Mouse (Mus musculus) embryonic stem cell, embryonic (primary cell): Measurements from ENCODE around the gene Lrrc2.

Experiments used
- CTCF ChIA-PET, 4 experiments: fragments of 300-600 bp in 2 of 4; fragments of 350-600 bp in 2 of 4; sonication (Branson Sonifier 250); formaldehyde crosslinking; loops; one replicate each; lab custom pipeline; 2022; ENCODE audit warnings: inconsistent platforms in 2 of 4; lab: Charles Lee
- POLR2A ChIA-PET, 4 experiments: fragments of 300-600 bp in 2 of 4; fragments of 350-600 bp in 2 of 4; sonication (Branson Sonifier 250); formaldehyde crosslinking; loops; one replicate each; lab custom pipeline; 2022; ENCODE audit warnings: antibody characterized with exemption in 4 of 4, inconsistent platforms in 1 of 4; lab: Charles Lee

The Lrrc2 gene

DNA sequence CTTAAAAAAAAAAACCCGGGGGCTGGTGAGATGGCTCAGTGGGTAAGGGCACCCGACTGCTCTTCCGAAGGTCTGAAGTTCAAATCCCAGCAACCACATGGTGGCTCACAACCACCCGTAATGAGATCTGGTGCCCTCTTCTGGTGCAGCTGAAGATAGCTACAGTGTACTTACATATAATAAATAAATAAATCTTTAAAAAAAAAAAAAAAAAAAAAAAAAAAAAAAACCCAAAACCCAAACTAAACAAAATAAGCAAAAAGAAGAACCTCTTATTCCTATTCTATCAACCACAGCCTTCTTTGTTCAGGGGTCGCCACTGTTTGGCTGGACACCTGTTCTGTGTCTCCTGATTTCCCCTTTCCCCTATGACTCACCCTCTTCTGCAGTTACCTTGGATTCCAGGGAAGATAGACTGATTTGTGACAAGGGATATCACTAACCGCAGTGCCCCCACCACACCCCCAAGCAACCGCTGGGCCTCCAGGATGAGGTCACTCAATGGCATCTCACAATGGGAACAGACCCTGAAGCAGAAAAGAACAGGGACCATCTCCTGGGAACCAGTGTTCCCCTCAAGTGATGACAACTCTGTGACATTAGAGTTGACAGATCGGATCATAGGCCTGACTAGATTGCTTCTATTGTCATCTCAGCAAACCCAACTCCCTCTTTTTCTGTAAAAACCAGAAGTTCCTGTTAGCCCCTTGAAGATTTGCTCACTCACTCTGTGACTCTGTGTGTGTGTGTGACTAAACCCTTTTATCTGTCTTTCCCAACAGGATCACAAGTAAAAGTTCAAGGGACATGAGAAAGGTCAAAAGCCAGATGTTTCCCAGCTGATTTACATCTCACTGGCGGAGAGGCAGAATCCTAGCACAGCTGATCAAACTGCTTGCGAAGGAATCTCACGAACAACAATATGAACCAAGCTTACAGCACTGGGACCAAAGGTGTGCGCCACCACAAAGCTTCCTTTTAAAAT lies 13.5 kb upstream of the Lrrc2 start:
- POLR2A ChIA-PET, result interaction anchor here (0.6 to 19.7 kb wide), 26 partner anchors 8 to 588 kb away, joined by 3 to 497 read pairs (median 6); partner anchors contain the start of genes Lrrc2 (in 2 of the 4), Tdgf1 (in 2 of the 4), Als2cl (in 1 of the 4) and Tmie (in 1 of the 4)
- CTCF ChIA-PET, result interaction anchor here (0.6 to 2.6 kb wide), 17 partner anchors 10 to 293 kb away, joined by 3 to 12 read pairs (median 4); no protein-coding TSS in a partner anchor

GRCm38 (mm10) chr9:110944265-110944664 lies 7.1 kb upstream of the Lrrc2 start:
- ChIA-PET POLR2A (interaction anchor here (0.7 to 19.7 kb wide), 18 partner anchors 9 to 327 kb away, joined by 3 to 497 read pairs (median 4); partner anchors contain the start of genes Lrrc2 (in 2 of the 4), Epm2aip1 (in 1 of the 4) and Mlh1 (in 1 of the 4)), CTCF (interaction anchor here (0.6 to 7.5 kb wide), 16 partner anchors 10 to 163 kb away, joined by 3 to 49 read pairs (median 5); no protein-coding TSS in a partner anchor)

- ChIA-PET POLR2A (interaction anchor here (0.7 to 19.7 kb wide), 30 partner anchors 7 to 814 kb away, joined by 3 to 497 read pairs (median 7); partner anchors contain the start of genes Lrrc2 (in 2 of the 4), Als2cl (in 1 of the 4), Epm2aip1 (in 1 of the 4) and Mlh1 (in 1 of the 4)), CTCF (interaction anchor here in 3 of 4 experiments (0.6 to 7.5 kb wide), 7 partner anchors 9 to 164 kb away, joined by 3 to 49 read pairs (median 10); no protein-coding TSS in a partner anchor)
Observed at GRCm38 (mm10) chr9:110945343-110945742, 6.0 kb upstream of the Lrrc2 start.

- ChIA-PET POLR2A (interaction anchor here (0.5 to 19.7 kb wide), 43 partner anchors 8 to 815 kb away, joined by 3 to 497 read pairs (median 6); partner anchors contain the start of genes Lrrc2 (in 2 of the 4), Als2cl (in 1 of the 4), Epm2aip1 (in 1 of the 4) and Fam240a (in 1 of the 4)), CTCF (interaction anchor here in 2 of 4 experiments (1.0 to 7.5 kb wide), 5 partner anchors 8 to 51 kb away, joined by 3 to 49 read pairs (median 6); no protein-coding TSS in a partner anchor)
Observed at GRCm38 (mm10) chr9:110945926-110946325, 5.4 kb upstream of the Lrrc2 start, which contains the start of gene Tdgf1. TSS of gene Tdgf1 (minus strand) at chr9:110946158.

DNA sequence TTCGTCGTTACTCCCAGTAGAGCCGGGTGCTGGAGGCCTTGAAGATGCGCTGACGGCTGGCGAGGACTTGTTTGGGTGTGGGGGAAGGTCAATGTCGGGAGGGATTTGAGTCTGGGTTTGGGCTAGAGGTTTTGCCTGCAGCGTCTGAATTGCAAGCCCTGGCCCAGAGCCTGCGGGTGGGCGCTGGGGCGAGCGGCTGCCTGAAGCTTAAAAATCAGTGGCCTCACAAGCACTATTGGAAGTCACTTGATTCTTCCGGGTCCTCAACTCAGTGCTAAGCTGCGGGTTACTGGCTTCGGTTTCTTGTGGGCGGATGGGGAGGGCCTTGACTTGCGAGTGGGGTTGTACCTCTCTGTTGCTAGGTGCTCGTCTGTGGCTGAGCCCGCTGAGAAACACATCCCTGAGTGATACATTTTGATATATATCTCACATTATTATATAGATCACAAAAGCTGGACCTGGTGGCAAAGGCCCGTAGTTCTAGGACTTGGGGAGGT lies 4.7 kb upstream of the Lrrc2 start:
- ChIA-PET CTCF (interaction anchor here in 3 of 4 experiments (1.0 to 7.5 kb wide), 10 partner anchors 8 to 301 kb away, joined by 3 to 49 read pairs (median 5); no protein-coding TSS in a partner anchor), POLR2A (interaction anchor here (0.5 to 19.7 kb wide), 67 partner anchors 8 to 1074 kb away, joined by 3 to 497 read pairs (median 6); partner anchors contain the start of genes Epm2aip1 (in 2 of the 4), Lrrc2 (in 2 of the 4), Mlh1 (in 2 of the 4) and Als2cl (in 1 of the 4))

DNA sequence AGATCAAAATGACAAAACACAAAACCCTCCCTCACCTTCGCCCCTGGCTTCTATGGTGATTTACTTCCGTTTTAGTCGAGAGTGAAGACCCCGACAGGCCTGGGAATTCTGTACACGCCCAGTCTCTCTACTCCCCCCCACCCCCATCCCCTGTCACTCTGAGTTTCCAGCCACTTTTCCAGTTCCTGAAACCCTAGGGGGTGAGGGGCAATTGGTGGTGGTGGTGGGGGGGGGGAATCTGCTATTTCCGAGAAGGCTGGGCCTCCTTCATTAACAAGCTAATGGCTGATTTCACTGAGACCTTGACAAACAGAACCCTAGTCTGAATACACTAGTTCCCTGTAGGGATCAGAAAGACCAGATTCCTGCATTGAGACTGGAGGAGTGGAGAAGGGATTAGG lies 4.1 kb upstream of the Lrrc2 start:
- CTCF ChIA-PET, result interaction anchor here (1.0 to 7.5 kb wide), 10 partner anchors 8 to 343 kb away, joined by 3 to 49 read pairs (median 4); no protein-coding TSS in a partner anchor
- POLR2A ChIA-PET, result interaction anchor here (0.7 to 19.7 kb wide), 69 partner anchors 8 to 1075 kb away, joined by 3 to 497 read pairs (median 6); partner anchors contain the start of genes Als2cl (in 3 of the 4), Epm2aip1 (in 3 of the 4), Mlh1 (in 3 of the 4) and Tmie (in 3 of the 4)

DNA sequence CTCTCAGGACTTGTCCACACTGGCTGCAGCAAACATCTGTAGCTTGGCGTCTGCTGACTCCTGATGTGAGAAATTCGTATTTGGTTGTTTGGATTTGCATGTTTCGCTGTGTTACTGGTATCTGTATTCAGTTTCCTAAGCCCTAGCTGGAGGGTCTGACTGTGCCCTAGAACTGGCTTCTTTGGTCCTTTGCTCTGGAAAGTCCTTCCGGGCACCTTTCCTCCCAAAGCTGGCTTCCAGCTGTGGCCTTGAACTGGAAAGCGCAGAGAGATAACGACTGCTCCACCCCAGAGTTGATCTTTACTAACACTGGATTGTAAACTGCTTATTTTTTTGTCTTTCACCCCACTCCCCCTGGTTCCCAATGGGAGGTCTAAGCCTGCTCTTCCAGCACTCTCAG lies 3.4 kb upstream of the Lrrc2 start:
- POLR2A ChIA-PET, result interaction anchor here (0.5 to 19.7 kb wide), 58 partner anchors 8 to 1075 kb away, joined by 3 to 497 read pairs (median 6); partner anchors contain the start of genes Als2cl (in 3 of the 4), Epm2aip1 (in 3 of the 4), Mlh1 (in 3 of the 4) and Tmie (in 3 of the 4)
- CTCF ChIA-PET, result interaction anchor here (1.0 to 7.5 kb wide), 11 partner anchors 9 to 343 kb away, joined by 3 to 49 read pairs (median 4); no protein-coding TSS in a partner anchor

DNA sequence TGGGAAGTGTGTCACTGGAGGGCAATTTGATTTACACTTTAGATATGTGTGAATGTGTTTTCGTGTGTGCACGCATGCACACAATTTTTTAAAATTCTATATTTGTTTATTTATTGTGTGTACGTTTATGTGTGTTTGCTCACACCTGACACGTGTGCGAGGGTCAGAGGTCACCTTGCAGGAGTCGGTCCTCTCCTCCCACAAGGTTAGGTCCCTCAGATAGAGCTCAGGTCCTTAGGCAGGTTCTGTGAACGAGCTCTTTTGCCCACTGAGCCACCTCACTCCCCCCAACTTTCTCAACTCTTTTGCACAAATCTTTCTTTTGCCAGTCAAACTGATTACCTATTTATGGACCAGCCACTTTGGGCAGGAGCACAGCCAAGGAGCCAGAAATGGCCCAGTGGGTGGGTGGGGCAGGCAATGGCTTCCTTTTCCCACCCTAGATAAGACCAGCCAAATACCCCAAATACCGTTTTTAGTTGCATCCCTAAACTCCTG lies 2.5 kb upstream of the Lrrc2 start:
- ChIA-PET CTCF (interaction anchor here in 2 of 4 experiments (1.0 to 7.5 kb wide), 4 partner anchors 10 to 49 kb away, joined by 4 to 49 read pairs (median 13); no protein-coding TSS in a partner anchor), POLR2A (interaction anchor here in 3 of 4 experiments (0.8 to 21.7 kb wide), 15 partner anchors 1 to 69 kb away, joined by 3 to 497 read pairs (median 11); partner anchors contain the start of genes Lrrc2 (in 2 of the 3), Als2cl (in 1 of the 3), Tdgf1 (in 1 of the 3) and Tmie (in 1 of the 3))

GRCm38 (mm10) chr9:110950109-110950508 lies 1.2 kb upstream of the Lrrc2 start:
- POLR2A ChIA-PET, result interaction anchor here in 3 of 4 experiments (0.8 to 21.7 kb wide), 8 partner anchors 3 to 123 kb away, joined by 3 to 497 read pairs (median 226); partner anchors contain the start of genes Lrrc2 (in 2 of the 3) and Tdgf1 (in 2 of the 3)
- CTCF ChIA-PET, result interaction anchor here in 1 of 4 experiments (1.5 kb wide), 1 partner anchor 27 kb away, joined by 6 read pairs; no protein-coding TSS in a partner anchor

GRCm38 (mm10) chr9:110951866-110952265 lies 521 bp downstream of the Lrrc2 start:
- ChIA-PET CTCF (interaction anchor here in 2 of 4 experiments (0.6 to 1.2 kb wide), 5 partner anchors 13 to 197 kb away, joined by 3 to 4 read pairs (median 3); no protein-coding TSS in a partner anchor), POLR2A (interaction anchor here in 3 of 4 experiments (0.6 to 21.7 kb wide), 22 partner anchors 4 to 1081 kb away, joined by 3 to 497 read pairs (median 4); partner anchors contain the start of genes Lrrc2 (in 2 of the 3), Tdgf1 (in 2 of the 3), Als2cl (in 1 of the 3) and Epm2aip1 (in 1 of the 3))

DNA sequence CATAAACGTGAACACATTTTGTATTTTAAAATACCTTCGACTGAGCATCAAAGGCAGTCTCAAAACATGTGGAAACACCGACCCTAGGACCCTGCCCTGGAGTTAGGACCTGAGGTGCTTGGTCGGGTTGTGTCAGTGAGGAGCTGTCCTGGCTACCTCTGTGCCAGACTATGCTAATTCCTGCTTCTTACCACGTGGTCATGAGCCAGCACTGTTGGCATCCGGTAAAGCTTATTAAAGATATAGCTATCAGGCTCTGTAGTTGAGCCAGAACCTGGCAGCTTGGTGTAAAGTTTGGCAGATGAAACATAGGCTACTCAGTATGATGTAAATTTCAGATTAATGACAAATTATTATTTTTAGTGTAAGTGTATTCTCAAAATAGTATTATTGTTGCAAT lies 1.1 kb downstream of the Lrrc2 start:
- ChIA-PET CTCF (interaction anchor here in 2 of 4 experiments (0.6 to 1.0 kb wide), 4 partner anchors 13 to 198 kb away, joined by 3 read pairs; no protein-coding TSS in a partner anchor), POLR2A (interaction anchor here in 3 of 4 experiments (0.6 to 21.7 kb wide), 17 partner anchors 5 to 1081 kb away, joined by 3 to 497 read pairs (median 5); partner anchors contain the start of genes Lrrc2 (in 2 of the 3), Tdgf1 (in 2 of the 3) and Rtp3 (in 1 of the 3))

DNA sequence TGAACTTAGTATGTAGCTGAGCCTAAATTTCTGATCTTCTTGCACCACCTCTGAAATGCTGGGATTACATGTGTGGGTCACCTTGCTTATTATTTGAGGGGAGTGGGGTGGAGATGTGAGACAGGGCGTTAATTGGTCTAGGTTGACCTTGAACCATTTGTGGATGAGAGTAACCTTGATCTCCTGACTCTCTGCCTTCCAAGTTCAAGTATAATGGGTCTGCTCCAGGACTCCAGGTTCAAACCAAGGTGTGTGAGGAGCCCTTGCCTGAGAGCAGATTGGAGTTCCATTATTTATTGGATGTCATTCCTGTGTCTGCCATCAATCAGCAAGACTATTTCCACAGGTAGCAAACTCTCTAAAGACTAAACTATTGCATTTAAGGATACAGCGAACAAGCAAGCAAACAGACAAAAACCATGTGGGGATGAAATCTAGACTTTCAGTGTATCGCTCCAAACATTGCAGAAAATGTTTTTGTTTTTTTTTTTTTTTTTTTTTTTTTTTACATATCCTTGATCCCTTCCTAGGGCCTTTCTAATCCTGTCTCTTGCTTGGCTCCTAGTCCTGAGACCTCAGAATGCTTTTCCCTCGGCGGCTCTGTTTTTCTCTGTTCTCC lies 1.7 kb downstream of the Lrrc2 start:
- CTCF ChIA-PET, result interaction anchor here (0.6 to 2.7 kb wide), 12 partner anchors 9 to 73 kb away, joined by 3 to 28 read pairs (median 6); partner anchors contain the start of gene Tmie (in 1 of the 4)
- POLR2A ChIA-PET, result interaction anchor here (0.8 to 21.7 kb wide), 25 partner anchors 6 to 534 kb away, joined by 3 to 497 read pairs (median 5); partner anchors contain the start of genes Lrrc2 (in 2 of the 4), Tdgf1 (in 2 of the 4) and Rtp3 (in 1 of the 4)

DNA sequence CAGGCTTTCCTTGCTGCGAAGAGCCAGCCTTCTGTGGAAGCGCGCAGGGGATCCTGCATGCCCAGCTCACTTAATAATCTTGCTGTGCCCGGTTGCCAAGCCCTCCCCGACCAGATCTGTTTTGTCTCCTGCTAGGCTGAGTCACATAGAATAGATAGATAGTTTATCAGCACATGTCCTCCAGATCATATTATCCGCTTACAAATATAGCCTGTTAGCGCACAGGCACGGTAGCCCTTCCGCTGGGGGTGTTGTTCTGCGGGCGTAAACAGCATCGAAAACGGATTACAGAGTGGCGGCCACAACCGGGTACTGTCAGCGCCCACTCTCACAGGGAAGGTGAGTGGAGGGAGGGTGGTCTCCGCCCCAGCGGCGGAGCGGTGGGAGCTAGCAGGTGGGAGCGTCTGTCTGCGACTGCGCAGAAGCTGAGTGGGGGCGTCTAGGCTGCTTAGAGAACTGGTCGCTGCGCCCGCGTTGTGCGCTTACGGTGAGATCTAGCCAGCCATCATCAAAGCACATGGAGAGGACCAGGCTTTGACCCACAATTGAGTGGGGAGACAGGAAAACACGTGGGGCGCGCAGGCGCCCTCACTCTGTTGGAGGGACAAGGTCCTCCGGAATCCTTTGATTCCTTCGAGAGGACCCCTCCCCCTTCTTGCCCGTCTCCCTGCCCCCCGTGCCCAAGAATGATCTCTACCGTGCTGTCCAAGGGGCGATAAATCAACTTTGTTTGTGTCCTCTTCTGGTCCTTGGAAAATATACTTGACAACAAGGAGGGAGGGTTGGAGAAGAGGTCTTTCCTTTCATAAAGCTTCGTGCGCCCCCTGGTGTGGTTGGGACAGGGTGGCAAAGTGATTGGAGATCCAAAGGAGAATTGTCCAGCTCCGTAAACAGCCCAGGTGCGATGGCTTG lies 2.5 kb downstream of the Lrrc2 start:
- ChIA-PET POLR2A (interaction anchor here (0.6 to 21.7 kb wide), 36 partner anchors 5 to 336 kb away, joined by 3 to 497 read pairs (median 5); partner anchors contain the start of genes Tdgf1 (in 4 of the 4), Lrrc2 (in 2 of the 4), Als2cl (in 1 of the 4) and Nradd (in 1 of the 4)), CTCF (interaction anchor here (0.5 to 2.7 kb wide), 32 partner anchors 8 to 121 kb away, joined by 3 to 28 read pairs (median 4); partner anchors contain the start of genes Tdgf1 (in 1 of the 4) and Tmie (in 1 of the 4))
